Mouse (Mus musculus) forebrain, embryonic 16.5 days (tissue): ENCODE measurements at regions not wholly inside any gene's neighbourhood (a gene's known extent, or its start where the extent isn't known, plus 50 kb on each side); places are given as distances from the start of the nearest gene placed in this dataset.
A peak's percentile ranks its signal among the peaks of the same experiment; 100 is the strongest.

Experiments
- ATAC-seq: fragments of 200-750 bp; cut with Nextera tagmentation; 2 replicates; pipeline ENCODE4 v1.8.0; 2017; ENCODE audit warnings: mild to moderate bottlenecking, moderate library complexity
- H3K27ac ChIP-seq: fragments of 300-500 bp; sonication (generic); 2 replicates; pipeline ENCODE4 v1.5.1; 2014; ENCODE audit warnings: low read length, control low read depth
- H3K27me3 ChIP-seq: fragments of 300-500 bp; sonication (generic); replicated peaks from 2 replicates; pipeline ENCODE4 v1.6.1; 2014; ENCODE audit warnings: low read length; ENCODE audit not compliant: control insufficient read depth, insufficient read depth
- H3K36me3 ChIP-seq: fragments of 300-500 bp; sonication (generic); 2 replicates; pipeline ENCODE4 v1.6.1; 2014; ENCODE audit not compliant: control insufficient read depth, insufficient read depth
- H3K4me1 ChIP-seq: fragments of 300-500 bp; sonication (generic); replicated peaks from 2 replicates; pipeline ENCODE4 v1.6.1; 2014; ENCODE audit warnings: low read length; ENCODE audit not compliant: control insufficient read depth, insufficient read depth
- H3K4me2 ChIP-seq: fragments of 300-500 bp; sonication (generic); 2 replicates; pipeline ENCODE4 v1.6.1; 2014; ENCODE audit warnings: mild to moderate bottlenecking, low read length, control low read depth
- H3K4me3 ChIP-seq: fragments of 300-500 bp; sonication (generic); replicated peaks from 2 replicates; pipeline ENCODE4 v1.5.1; 2014; ENCODE audit warnings: mild to moderate bottlenecking, low read length, control low read depth
- H3K9ac ChIP-seq: fragments of 300-500 bp; sonication (generic); replicated peaks from 2 replicates; pipeline ENCODE4 v1.6.1; 2014; ENCODE audit warnings: low read depth, low read length, control low read depth
- H3K9me3 ChIP-seq: fragments of 300-500 bp; sonication (generic); 2 replicates; pipeline ENCODE4 v1.6.1; 2016; ENCODE audit warnings: low read length; ENCODE audit not compliant: control insufficient read depth
- WGBS: fragments of 180-500 bp; shearing (Covaris S2); extraction: QIAGEN DNeasy Blood & Tissue Kit; methylation state at CpG from one replicate; pipeline ENCODE4 v1.1.7; 2014; 5-methylcytosine and 5-hydroxymethylcytosine counted together

DNA sequence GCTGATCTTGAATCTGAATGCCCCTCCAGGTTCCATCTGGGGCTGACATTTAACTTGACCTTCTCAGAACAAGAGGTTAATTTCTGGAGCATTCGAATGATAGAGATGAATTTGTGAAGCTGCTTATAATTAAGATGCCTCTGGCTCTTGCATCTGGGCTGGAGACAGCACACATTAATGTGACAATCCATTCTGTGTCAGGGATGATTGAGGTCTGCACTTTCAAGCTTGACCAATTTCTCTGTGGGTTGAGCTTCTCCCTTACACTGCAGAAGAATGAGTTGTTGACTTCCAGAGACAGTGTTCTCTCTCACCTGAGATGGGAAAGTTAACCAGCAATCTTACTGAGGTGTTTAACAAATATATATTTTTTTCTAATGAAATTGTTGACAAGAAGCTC lies 541.8 kb downstream of the Edem1 start:
- Histone ChIP-seq H3K4me1 (no peaks in the 10 kb centered on the region), H3K4me3 (no peak overlapping the region), H3K27ac (no peak overlapping the region), H3K9me3 (no peaks in the 10 kb centered on the region), H3K27me3 (no peaks in the 10 kb centered on the region), H3K9ac (no peak overlapping the region), H3K36me3 (no peaks in the 10 kb centered on the region), H3K4me2 (no peak overlapping the region)
- ATAC-seq, result no peak
- 76% methylated on average over 1 of the region's 1 CpGs for WGBS

- no peaks in the 10 kb centered on the region for H3K4me1 ChIP-seq
- H3K27ac ChIP-seq, result no peak overlapping the region
- H3K36me3 ChIP-seq, result no peaks in the 10 kb centered on the region
- 56% methylated on average over 3 of the region's 3 CpGs for WGBS
- ATAC-seq, result no peak
- H3K9ac ChIP-seq, result no peak overlapping the region
- H3K9me3 ChIP-seq, result no peaks in the 10 kb centered on the region
- H3K4me3 ChIP-seq, result no peak overlapping the region
- no peaks in the 10 kb centered on the region for H3K27me3 ChIP-seq
- no peak overlapping the region for H3K4me2 ChIP-seq
These were observed 543.5 kb downstream of the Edem1 start for GRCm38 (mm10) chr6:109371931-109372330.

DNA sequence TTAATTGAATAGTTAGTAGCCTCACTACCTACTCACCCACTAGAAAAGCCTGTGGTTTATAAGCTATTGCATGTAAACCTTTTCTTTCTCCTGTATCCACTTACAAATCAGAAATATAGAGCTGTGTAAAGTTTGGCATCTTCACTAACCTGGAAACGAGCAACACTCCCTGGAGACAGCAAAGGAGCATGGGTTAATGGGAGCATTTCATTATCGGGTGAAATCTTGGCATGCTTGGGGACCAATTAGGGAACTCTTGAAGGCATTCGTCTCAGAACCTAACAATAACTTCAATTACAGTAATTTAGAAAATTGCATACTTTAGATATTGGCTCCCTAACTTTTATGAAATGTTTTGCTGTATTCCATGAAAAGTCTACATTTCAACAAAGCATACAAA lies 558.8 kb downstream of the Edem1 start:
- no peak overlapping the region for H3K4me3 ChIP-seq
- no peak overlapping the region for H3K27ac ChIP-seq
- no peak overlapping the region for H3K4me2 ChIP-seq
- no peaks in the 10 kb centered on the region for H3K9me3 ChIP-seq
- no peak overlapping the region for H3K9ac ChIP-seq
- 18% methylated on average over 3 of the region's 3 CpGs for WGBS
- H3K27me3 ChIP-seq, result no peaks in the 10 kb centered on the region
- peak; percentile 68 for ATAC-seq
- 0 out of 2 replicates have a peak, but pooled peaks cover 2% of the 10 kb centered on the region for H3K4me1 ChIP-seq
- H3K36me3 ChIP-seq, result no peaks in the 10 kb centered on the region

GRCm38 (mm10) chr6:109389781-109390180 lies 561.3 kb downstream of the Edem1 start:
- 0 out of 2 replicates have a peak, but pooled peaks cover 2% of the 10 kb centered on the region for H3K4me1 ChIP-seq
- no peaks in the 10 kb centered on the region for H3K9me3 ChIP-seq
- H3K27ac ChIP-seq, result no peak overlapping the region
- ATAC-seq, result no peak
- no peak overlapping the region for H3K9ac ChIP-seq
- H3K4me3 ChIP-seq, result no peak overlapping the region
- H3K36me3 ChIP-seq, result no peaks in the 10 kb centered on the region
- H3K27me3 ChIP-seq, result no peaks in the 10 kb centered on the region
- 16% methylated on average over 1 of the region's 1 CpGs for WGBS
- H3K4me2 ChIP-seq, result no peak overlapping the region

- H3K9me3 ChIP-seq, result no peaks in the 10 kb centered on the region
- H3K36me3 ChIP-seq, result no peaks in the 10 kb centered on the region
- H3K27me3 ChIP-seq, result no peaks in the 10 kb centered on the region
- H3K4me2 ChIP-seq, result no peak overlapping the region
- ATAC-seq, result no peak
- H3K4me3 ChIP-seq, result no peak overlapping the region
- WGBS, result 79% methylated on average over 3 of the region's 3 CpGs
- no peak overlapping the region for H3K27ac ChIP-seq
- H3K9ac ChIP-seq, result no peak overlapping the region
- H3K4me1 ChIP-seq, result no peaks in the 10 kb centered on the region
These were observed 570.2 kb downstream of the Edem1 start for GRCm38 (mm10) chr6:109398690-109399089.

DNA sequence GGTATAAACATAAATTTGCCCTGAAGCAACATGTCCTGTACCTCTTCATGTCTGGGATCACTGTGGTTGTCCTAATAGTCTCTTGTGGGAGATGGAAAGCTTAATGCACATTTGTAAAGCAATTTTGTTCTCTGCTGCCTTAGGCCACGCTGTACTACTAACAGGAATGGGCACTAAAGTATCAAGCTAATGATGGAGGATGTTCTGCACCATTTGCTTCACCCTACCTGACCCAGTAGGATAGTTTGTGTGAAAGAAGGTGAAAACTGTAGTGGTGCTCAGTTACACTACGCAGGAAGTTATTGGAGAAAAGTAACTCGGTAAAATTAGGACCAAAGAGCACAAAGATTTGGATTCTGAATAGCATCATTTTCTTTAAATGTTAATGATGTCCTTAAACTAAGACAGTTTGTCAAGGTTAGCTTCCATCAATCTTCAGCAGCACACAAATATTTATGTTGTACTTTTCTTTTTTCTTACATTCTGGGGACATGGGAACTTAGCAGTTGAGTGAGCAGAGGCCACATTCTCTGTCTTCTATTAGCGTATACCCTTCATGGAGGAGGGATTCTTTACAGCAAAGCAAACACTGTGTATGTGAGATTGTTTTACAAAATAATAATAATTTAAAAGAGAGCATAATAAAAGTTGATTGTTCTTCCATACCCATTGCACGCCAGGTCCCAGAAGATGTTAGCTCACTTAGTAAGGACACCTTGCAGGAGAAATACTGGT lies 591.2 kb downstream of the Edem1 start:
- H3K36me3 ChIP-seq, result no peaks in the 10 kb centered on the region
- no peaks in the 10 kb centered on the region for H3K4me1 ChIP-seq
- H3K4me2 ChIP-seq, result no peak overlapping the region
- ATAC-seq, result no peak
- no peak overlapping the region for H3K4me3 ChIP-seq
- 91% methylated on average over 5 of the region's 5 CpGs for WGBS
- H3K9me3 ChIP-seq, result no peaks in the 10 kb centered on the region
- H3K27me3 ChIP-seq, result no peaks in the 10 kb centered on the region
- no peak overlapping the region for H3K27ac ChIP-seq
- no peak overlapping the region for H3K9ac ChIP-seq

DNA sequence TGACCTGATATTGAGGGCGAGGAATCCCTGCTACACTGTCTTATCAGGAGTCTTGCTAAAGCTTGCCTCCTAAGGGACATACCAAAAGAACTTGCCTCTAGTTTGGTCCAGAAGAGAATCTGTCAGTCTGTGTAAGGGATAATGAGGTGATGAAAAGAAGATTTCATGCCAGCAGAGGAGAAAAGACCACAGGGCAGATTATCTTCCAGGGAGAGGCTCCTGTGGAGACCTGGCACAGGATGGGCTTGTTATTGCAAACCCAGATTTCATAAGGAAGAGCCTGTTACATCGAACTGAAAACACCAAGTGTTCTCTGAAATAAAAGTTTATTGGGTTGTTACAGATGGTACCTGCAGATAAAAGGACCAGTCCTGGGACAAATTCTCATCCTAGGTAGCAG lies 605.2 kb downstream of the Edem1 start:
- Histone ChIP-seq H3K4me3 (no peak overlapping the region), H3K27me3 (no peaks in the 10 kb centered on the region), H3K4me1 (no peaks in the 10 kb centered on the region), H3K4me2 (no peak overlapping the region), H3K27ac (no peak overlapping the region), H3K9ac (no peak overlapping the region), H3K36me3 (no peaks in the 10 kb centered on the region), H3K9me3 (no peaks in the 10 kb centered on the region)
- ATAC-seq, result no peak
- 75% methylated on average over 2 of the region's 2 CpGs for WGBS
